Mouse (Mus musculus) spleen, adult 2 months (tissue): ENCODE measurements around the gene Msl1. TPM values are rescaled to one million over a fixed set of nuclear protein-coding genes. Genes with fewer than 3 reads are reported as not detected.

Source experiments
- DNase-seq, 2 experiments: peaks; one replicate each; pipeline versions ENCODE4 v3.0.0 to v3.0.0-alpha.2; 2012 to 2021; ENCODE audit warnings: low spot score in 2 of 2, low read depth in 1 of 2
- H3K27ac ChIP-seq: fragments of 200-500 bp; 2 replicates; pipeline ENCODE4 v1.5.1; 2012; ENCODE audit warnings: low read length, inconsistent platforms; ENCODE audit not compliant: insufficient read depth
- H3K27me3 ChIP-seq: fragments of 200-500 bp; 2 replicates; pipeline ENCODE4 v1.6.1; 2012; ENCODE audit warnings: mild to moderate bottlenecking, moderate library complexity, low read length, inconsistent platforms; ENCODE audit not compliant: control insufficient read depth, insufficient read depth
- H3K36me3 ChIP-seq: fragments of 200-500 bp; 2 replicates; pipeline ENCODE4 v1.6.1; 2012; ENCODE audit warnings: mild to moderate bottlenecking, low read length, inconsistent platforms; ENCODE audit not compliant: control insufficient read depth, insufficient read depth
- H3K4me1 ChIP-seq: fragments of 200-500 bp; 2 replicates; pipeline ENCODE4 v1.6.1; 2011; ENCODE audit warnings: inconsistent platforms; ENCODE audit not compliant: control insufficient read depth, insufficient read depth, insufficient read length
- H3K4me3 ChIP-seq: fragments of 200-500 bp; 2 replicates; pipeline ENCODE4 v1.5.1; 2011; ENCODE audit warnings: mild to moderate bottlenecking, inconsistent platforms; ENCODE audit not compliant: insufficient read depth, insufficient read length; ENCODE audit errors: extremely low read depth
- CTCF ChIP-seq: fragments of 200-500 bp; IDR thresholded peaks from 2 replicates; pipeline ENCODE4 v1.5.1; 2011; ENCODE audit warnings: mild to moderate bottlenecking, inconsistent platforms; ENCODE audit not compliant: insufficient read depth, insufficient read length, insufficient replicate concordance; ENCODE audit errors: extremely low read depth
- POLR2A ChIP-seq: fragments of 200-500 bp; IDR thresholded peaks from 2 replicates; pipeline ENCODE4 v1.6.1; 2011; ENCODE audit warnings: low read depth, low read length, inconsistent platforms
- WGBS: fragments of 180-500 bp; shearing (Covaris S2); methylation state at CpG from one replicate; pipeline ENCODE4 v1.1.7; 2018; 5-methylcytosine and 5-hydroxymethylcytosine counted together
- polyA plus RNA-seq: library from polyadenylated mRNA; depleted of rRNA; stranded (reverse); fragments of >200 nt; gene quantifications from 2 replicates; pipeline ENCODE4 v1.2.3, GENCODE M21; 2012; rRNA removed

Gene Msl1
- polyA plus RNA-seq, 1 experiment: 23.3 TPM

DNA sequence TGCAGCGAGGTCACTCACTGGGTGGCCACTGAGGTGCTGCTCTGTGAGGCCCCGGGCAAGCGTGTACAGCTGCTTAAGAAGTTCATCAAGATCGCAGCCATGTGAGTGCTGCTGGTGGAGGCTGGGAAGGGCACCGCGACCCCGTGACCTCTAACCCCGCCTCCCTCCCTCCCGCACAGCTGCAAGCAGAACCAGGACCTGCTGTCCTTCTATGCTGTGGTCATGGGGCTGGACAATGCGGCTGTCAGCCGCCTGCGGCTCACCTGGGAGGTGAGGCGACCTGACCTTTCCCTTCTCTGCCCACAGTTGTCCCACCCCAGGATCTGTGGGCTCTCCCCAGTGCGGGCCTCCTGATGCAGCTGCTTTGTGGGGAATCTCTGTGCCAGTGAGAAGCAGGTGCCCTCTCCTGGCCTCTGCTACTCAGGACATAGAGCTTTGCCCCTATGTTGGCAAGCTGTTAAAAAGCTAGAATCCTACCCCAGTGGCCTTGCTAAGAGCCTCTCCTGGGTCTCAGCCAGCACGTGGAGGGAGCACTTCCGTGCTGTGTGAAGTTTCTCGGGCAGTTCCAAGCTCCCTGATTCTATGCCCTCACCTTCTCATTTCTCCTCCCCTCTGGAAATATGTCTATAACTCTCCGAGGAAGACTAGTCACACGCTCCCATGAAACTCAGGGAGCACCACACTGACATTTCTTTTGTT, 54.0 kb downstream of the Msl1 start:
- DNase-seq: no peak
- 57% methylated on average over 19 of the region's 19 CpGs for WGBS
- TF ChIP-seq POLR2A (no peak), CTCF (no peak)
- no peak overlapping the region for H3K27ac ChIP-seq
- H3K4me1 ChIP-seq: no peaks in the 10 kb centered on the region
- H3K27me3 ChIP-seq: no peaks in the 10 kb centered on the region
- H3K36me3 ChIP-seq: no peaks in the 10 kb centered on the region
- no peak overlapping the region for H3K4me3 ChIP-seq

DNA sequence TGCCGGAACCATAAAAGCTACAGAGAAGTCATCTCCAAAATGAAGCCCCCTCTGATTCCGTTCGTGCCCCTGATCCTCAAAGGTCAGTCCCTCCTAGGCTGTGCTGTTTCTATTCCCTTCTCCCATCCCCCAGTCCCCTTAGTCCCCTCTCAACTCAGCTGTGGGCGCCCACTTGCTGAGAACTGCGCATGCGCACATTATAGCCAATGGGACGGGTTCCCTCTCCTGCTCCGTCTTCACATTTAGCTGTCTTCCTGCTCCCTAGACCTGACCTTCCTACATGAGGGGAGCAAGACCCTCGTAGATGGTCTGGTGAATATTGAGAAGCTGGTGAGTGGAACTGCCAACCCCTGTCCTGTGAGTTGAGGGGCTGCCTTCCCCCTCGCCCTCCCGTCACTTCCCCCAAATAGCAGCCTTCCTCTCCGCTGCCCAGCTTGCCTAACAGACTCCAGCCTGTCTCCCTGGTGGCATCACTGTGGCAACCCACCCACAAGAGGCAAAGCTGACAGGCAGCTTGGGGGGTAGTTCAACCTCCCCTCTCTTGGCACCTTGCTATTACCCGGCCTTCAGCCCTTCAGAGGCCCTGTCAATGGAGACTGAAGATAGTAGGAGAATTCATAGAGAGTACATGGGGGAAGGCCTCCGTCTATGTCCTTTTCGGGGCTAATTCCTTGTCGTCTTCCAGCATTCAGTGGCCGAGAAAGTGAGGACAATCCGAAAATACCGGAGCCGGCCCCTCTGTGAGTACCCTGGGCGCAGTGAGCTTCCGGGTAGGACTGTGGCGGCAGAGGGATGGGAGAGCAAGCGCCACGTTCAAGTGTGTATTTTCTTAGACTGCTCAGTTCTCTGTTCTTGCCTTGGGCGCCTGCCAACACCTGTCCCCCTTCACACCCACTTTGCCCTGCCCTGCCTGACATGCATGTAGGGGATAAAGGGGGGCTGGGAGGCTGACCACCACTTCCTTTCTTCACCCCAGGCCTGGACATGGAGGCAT, 55.1 kb downstream of the Msl1 start:
- Histone ChIP-seq H3K27ac (no peak overlapping the region), H3K4me1 (no peaks in the 10 kb centered on the region), H3K36me3 (no peaks in the 10 kb centered on the region), H3K27me3 (no peaks in the 10 kb centered on the region), H3K4me3 (0 out of 2 replicates have a peak overlapping the region, but pooled peaks have one; percentile 17)
- no peak for TF ChIP-seq CTCF
- WGBS: 79% methylated on average over 26 of the region's 26 CpGs
- no peak for DNase-seq

DNA sequence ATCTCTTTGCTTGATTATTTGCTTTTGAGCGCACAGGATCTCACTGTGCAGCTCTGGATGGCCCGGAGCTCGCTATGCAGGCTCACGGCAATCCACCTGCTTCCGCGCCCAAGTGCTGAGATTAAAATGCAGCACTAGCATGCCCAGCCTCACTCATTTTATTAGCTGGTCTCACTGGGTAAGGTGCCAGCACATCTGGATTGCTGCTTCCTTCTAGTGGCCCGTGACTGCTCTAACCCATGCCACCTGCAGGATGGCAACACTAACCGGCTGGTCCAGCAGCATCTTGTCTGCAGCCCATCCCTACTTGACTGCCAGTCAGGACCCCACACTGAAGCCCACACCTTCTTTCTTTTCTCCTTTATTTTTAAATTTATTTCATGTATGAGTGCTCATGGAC, 58.8 kb downstream of the Msl1 start:
- H3K4me3 ChIP-seq: no peak overlapping the region
- H3K36me3 ChIP-seq: no peaks in the 10 kb centered on the region
- peak in 1 of 2 experiments; percentile 22 for DNase-seq
- H3K27me3 ChIP-seq: no peaks in the 10 kb centered on the region
- WGBS: 93% methylated on average over 8 of the region's 8 CpGs
- no peak overlapping the region for H3K27ac ChIP-seq
- H3K4me1 ChIP-seq: no peaks in the 10 kb centered on the region
- TF ChIP-seq CTCF: no peak
- no peak for TF ChIP-seq POLR2A

DNA sequence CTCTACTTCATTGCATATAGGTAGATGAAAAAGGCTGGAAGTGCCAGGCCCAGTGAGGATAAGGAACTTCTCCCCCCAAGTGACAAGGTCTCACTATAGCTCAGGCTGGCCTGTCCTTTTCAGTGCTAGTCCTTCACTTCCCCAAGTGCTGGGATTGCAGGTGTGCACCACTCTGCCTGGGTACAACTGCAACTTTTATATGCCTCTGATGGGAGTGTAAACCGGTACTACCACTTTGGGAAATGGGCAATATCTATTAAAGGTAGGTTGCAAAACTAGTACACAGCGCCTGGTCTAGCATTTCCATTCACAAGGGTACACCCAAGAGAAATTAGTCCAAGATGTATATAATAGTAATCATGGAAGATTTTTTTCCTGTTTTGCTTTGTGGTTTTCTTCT, 59.3 kb downstream of the Msl1 start:
- Histone ChIP-seq H3K4me1 (no peaks in the 10 kb centered on the region), H3K4me3 (no peak overlapping the region), H3K27ac (no peak overlapping the region), H3K36me3 (no peaks in the 10 kb centered on the region), H3K27me3 (no peaks in the 10 kb centered on the region)
- WGBS: 95% methylated on average over 2 of the region's 2 CpGs
- DNase-seq: no peak
- TF ChIP-seq CTCF (no peak), POLR2A (no peak)

Other genes with a start within 250 kb of the Msl1 start
- gene Ikzf3, start 249.5 kb upstream of the Msl1 start, polyA plus RNA-seq: 104 and 113 TPM in 2 replicates
- gene Zpbp2, start 244.4 kb upstream of the Msl1 start, polyA plus RNA-seq: 1.2 TPM in 2 replicates
- gene Ormdl3, start 208.1 kb upstream of the Msl1 start, polyA plus RNA-seq: 37.4 and 42.9 TPM in 2 replicates
- not detected in 2 replicates for gene Lrrc3c, start 197.2 kb upstream of the Msl1 start, polyA plus RNA-seq
- gene Gm12355, start 169.9 kb upstream of the Msl1 start, polyA plus RNA-seq: not detected in 2 replicates
- gene Gsdma3, start 169.2 kb upstream of the Msl1 start, polyA plus RNA-seq: not detected in 2 replicates
- gene Gsdma2, start 148.8 kb upstream of the Msl1 start, polyA plus RNA-seq: not detected in 2 replicates
- not detected in 2 replicates for gene Gsdma, start 131.2 kb upstream of the Msl1 start, polyA plus RNA-seq
- 83.1 and 107 TPM in 2 replicates for gene Psmd3, start 113.0 kb upstream of the Msl1 start, polyA plus RNA-seq
- gene Csf3, start 94.3 kb upstream of the Msl1 start, polyA plus RNA-seq: 0.07 and 0.27 TPM in 2 replicates
- gene Med24, start 66.1 kb upstream of the Msl1 start, polyA plus RNA-seq: 53.6 and 69.1 TPM in 2 replicates
- gene Thra, start 54.9 kb upstream of the Msl1 start, polyA plus RNA-seq: 19.8 and 20.7 TPM in 2 replicates
- gene Nr1d1, start 20.2 kb upstream of the Msl1 start, polyA plus RNA-seq: 27.7 and 29.0 TPM in 2 replicates
- gene Casc3, start 9.4 kb downstream of the Msl1 start, polyA plus RNA-seq: 30.2 and 32.6 TPM in 2 replicates
- gene Rapgefl1, start 41.3 kb downstream of the Msl1 start, polyA plus RNA-seq: 1.9 and 3.3 TPM in 2 replicates
- 8.0 and 10.1 TPM in 2 replicates for gene Wipf2, start 68.1 kb downstream of the Msl1 start, polyA plus RNA-seq
- 1.6 and 2.0 TPM in 2 replicates for gene Cdc6, start 112.3 kb downstream of the Msl1 start, polyA plus RNA-seq
- gene Rara, start 132.3 kb downstream of the Msl1 start, polyA plus RNA-seq: 37.0 and 48.8 TPM in 2 replicates
- 0.56 and 0.67 TPM in 2 replicates for gene Gjd3, start 187.5 kb downstream of the Msl1 start, polyA plus RNA-seq
- 5.4 and 5.9 TPM in 2 replicates for gene Top2a, start 228.7 kb downstream of the Msl1 start, polyA plus RNA-seq
- gene Igfbp4, start 245.7 kb downstream of the Msl1 start, polyA plus RNA-seq: 274 and 328 TPM in 2 replicates